Mouse (Mus musculus) cerebellum, postnatal 4 days (tissue): ENCODE results near the gene Zc3hav1.
"Not testable (repeated sequence)": the region's sequence is repeated elsewhere in the genome, so short reads cannot be mapped to it uniquely, and the experiment has no call there.

Experiments used
- DNase-seq, 2 experiments: peaks; one replicate each; pipeline ENCODE4 v3.0.0; 2022; ENCODE audit warnings: low spot score in 2 of 2, mixed read lengths in 1 of 2

Gene Zc3hav1

DNA sequence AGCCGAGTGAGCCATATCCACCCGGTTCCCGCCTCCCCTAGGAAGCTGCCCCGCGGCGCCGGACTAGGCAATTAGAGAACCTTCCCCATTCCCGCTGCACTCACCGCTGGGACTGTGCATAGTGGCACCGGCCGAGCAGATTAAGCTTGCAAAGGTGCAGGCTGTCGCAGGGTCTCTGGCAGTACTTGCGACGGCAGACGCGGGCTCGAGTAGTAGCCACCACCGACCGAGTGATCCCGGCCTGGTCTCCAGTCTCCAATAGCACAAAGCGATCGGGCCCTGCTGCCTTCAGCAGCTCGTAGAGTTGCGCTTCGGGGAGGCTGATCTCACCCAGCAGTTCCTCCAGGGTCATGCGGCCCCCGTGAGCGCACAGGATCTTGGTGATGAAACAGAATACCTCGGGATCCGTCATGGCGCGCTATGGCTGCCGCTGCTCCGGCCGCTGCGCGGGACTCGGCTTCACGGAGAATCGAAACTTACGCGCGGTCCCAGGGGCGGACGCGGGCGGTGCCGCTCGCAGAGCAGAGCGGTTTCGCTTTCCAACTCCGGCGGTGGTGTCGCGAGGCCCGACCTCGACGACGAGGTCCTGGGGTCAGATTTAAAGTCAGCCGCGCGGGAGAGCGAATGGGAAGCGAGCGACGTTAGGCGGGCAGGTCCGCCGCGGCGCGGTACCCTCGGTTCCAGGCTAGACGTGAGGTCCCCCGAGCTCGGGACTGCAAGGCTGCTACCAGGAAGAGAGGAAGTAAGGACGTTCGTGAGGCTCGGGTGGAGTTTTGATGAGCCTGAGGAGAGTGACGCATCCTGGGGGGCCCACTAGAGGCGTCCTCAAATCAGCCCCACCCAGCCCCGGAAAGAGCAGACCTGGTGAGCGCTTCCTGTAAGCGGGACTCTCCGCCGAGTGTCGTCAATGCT is at the start of gene Zc3hav1:
Gene Zc3hav1 (minus strand): TSS at position 793 of the 912 bp plus-strand sequence.
- peak in 1 of 2 experiments; percentile 23 for DNase-seq

- DNase-seq: no peak
These were observed 35.3 kb upstream of the Zc3hav1 start for GRCm38 (mm10) chr6:38389671-38390070.

- peak; percentile 77 to 89 for DNase-seq
These were observed 26.8 kb upstream of the Zc3hav1 start, which contains the start of gene Ttc26 for GRCm38 (mm10) chr6:38381129-38381771. Gene Ttc26 (plus strand): TSS chr6:38381469.

- no peak for DNase-seq
These were observed 26.3 kb upstream of the Zc3hav1 start for GRCm38 (mm10) chr6:38380764-38381128.

DNA sequence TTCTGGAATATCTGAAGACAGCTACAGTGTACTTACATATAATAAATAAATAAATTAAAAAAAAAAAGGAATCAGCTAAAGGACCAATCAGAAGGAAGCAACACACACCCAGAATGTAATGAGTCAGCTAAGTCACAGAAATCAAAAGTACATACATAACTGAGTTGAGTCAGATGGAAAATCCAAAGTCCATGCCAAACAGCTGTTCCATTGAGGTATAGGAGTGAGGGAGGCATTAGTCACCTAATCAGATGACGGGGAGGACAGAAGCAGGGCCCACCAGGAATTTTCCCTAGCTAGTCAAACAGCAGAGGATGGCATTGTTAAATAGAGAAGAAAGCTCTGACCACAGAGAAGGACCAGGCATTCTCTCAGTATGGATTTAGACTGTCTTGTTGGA is 19.9 kb upstream of the Zc3hav1 start:
- no peak for DNase-seq

DNA sequence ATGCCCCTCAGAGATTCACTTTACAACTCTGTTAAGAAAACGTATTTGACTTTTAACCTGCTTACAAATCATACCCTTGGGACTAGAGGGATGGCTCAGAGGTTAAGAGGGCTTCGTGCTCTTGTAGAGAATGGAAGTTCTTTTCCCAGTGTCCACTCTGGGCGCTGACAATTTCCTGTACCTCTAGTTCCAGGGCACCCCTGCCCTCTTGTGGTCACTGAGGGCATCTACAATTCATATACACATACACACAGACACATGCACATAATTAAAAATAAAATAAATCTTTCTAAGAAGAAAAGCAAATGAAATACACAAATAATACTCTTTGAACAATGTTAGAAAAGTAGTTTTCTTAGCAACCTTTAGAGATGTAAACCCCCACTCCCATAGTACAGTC is 15.5 kb upstream of the Zc3hav1 start:
- DNase-seq: no peak

- DNase-seq: no peak
These were observed 9.7 kb upstream of the Zc3hav1 start for GRCm38 (mm10) chr6:38364121-38364520.

- DNase-seq: no peak
These were observed 9.0 kb upstream of the Zc3hav1 start for GRCm38 (mm10) chr6:38363370-38363769.

DNA sequence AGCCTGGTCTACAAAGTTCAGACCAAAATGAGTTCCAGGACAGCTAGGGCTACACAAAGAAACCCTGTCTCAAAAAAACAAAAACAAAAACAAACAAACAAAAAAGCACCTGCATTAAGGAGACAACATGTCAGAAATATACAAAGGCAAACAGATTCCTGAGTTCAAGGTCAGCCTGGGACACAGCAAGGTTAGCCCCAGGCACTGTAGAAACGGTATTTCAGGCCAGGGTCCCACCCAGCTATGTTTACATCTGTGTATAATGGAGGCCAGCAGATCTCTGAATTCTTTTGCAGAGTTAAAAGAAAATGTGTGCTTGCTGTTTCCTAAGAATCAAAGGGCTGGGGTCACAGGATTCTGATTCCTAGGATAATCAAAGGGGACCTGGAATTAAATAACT is 7.5 kb upstream of the Zc3hav1 start:
- DNase-seq: no peak

GRCm38 (mm10) chr6:38361065-38361464 is 6.7 kb upstream of the Zc3hav1 start:
- DNase-seq: no peak

GRCm38 (mm10) chr6:38359736-38360499 is 5.5 kb upstream of the Zc3hav1 start:
- no peak for DNase-seq

DNA sequence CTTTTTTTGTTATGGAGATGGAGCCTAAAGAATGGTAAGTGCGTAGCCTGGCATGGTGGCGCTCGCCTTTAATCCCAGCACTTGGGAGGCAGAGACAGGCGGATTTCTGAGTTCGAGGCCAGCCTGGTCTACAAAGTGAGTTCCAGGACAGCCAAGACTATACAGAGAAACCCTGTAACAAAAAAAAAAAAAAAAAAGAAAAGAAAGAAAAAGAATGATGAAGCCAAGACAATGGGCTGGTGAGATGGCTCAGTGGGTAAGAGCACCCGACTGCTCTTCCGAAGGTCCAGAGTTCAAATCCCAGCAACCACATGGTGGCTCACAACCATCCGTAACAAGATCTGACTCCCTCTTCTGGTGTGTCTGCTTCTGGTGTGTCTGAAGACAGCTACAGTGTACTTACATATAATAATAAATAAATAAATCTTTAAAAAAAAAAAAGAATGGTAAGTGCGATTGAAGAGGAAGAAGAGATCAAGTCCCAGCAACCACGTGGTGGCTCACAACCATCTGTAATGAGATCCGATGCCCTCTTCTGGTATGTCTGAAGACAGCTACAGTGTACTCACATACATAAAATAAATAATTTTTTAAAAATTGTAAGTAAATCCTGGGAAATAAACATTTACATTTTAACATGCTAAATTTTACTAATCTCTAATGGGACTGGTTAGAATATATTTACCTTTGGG is 4.8 kb upstream of the Zc3hav1 start:
- DNase-seq: not testable (repeated sequence)

- DNase-seq: no peak
These were observed 4.0 kb upstream of the Zc3hav1 start for GRCm38 (mm10) chr6:38358253-38359027.

- DNase-seq: no peak
These were observed 3.3 kb upstream of the Zc3hav1 start for GRCm38 (mm10) chr6:38357603-38358252.

DNA sequence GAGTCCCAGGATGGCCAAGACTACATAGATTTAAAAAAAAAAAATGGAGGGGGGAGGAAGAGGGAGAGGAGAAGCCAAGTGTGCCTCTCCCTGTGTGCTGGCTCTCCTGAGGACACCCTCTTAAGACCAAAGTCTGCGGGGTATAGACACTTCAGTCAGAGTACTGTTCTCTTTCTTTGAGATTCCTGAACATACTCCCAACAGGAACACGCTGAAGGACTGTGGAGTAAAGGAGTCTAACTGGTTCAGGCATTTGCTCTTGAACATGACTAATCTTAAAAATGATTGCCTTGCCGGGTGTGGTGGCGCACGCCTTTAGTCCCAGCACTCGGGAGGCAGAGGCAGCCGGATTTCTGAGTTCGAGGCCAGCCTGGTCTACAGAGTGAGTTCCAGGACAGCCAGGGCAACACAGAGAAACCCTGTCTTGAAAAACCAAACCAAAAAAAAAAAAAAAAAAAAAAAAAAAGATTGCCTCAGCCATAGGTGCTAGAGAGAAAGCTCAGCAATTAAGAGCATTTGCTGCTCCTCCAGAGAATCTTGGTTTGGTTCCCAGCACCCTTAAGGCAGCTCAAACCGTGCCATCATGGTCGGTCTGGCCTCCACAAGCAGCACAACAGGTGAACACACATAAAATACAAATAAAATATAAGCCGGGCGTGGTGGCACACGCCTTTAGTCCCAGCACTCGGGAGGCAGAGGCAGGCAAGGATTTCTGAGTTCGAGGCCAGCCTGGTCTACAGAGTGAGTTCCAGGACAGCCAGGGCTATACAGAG is 2.4 kb upstream of the Zc3hav1 start:
- not testable (repeated sequence) for DNase-seq

- DNase-seq: no peak
These were observed 1.5 kb upstream of the Zc3hav1 start for GRCm38 (mm10) chr6:38355862-38356261.

DNA sequence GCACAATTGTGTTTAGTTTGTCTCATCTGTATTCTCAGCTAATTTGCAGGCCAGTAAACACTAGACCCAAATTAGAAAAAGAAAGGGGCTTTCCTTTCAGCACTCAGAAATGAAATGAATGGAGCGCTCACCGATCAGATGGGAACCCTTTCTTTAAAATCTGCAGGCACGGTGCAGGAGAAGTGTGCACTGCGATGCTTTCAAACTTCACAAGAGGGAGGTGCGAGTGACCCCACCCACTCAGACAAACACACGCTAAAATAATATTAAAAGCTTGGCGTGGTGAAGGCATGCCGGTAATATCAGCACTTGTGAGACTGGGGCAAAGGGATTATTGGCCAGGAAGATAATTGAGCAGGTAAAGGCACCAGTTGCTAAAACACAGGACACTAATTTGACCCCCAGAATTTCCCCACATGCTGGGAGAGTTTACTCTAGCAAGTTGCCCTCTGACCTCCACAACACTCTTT is 986 bp upstream of the Zc3hav1 start:
- no peak for DNase-seq

DNA sequence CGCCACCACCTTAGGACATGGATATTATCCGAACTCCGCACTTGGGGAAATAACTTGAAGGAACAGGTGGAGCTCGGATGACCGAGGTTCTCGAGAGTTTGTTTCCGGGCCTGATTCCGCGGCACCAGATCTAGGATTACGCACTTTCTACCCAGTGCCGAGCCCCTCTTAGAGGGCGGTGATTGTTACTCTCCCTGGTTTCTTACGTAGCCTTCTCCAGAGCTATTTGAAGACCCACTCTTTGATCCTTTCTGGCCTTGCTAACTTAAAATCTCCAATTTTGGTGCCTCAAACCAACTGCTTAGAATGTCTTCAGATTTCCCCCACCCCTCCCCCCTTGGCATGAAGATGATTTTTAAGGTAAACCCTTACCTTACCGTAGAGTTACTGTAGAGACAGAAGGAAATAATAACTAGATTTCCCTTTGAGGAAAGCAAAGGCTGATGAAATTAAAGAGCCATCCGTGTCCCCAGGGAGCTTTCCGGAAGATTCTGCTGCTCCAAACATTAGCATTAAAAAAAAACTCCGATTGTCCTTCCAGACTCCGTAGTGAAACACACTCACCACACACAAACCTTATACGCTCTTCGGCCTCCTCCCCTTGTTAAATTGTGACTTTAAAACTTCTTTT is 435 bp upstream of the Zc3hav1 start:
- no peak for DNase-seq

DNA sequence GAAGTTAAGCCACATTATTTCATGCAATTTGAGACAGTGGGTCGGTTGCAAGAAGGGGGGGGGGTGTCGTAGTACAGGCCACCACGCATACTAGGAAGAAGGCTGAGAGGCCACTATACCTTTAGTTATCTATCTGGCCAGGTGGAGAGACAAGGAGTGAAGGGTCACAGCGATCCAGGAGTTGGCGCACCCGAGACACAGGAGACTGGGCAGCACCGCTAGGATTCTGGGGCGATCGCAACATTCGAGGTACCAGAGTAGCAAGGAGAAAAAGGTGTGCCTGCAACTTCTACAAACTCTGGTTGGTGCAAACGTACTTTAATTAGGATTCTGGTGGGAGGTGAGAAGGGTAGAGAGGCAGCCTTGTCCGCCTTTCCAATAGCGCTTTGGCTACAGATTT is 1.2 kb downstream of the Zc3hav1 start:
- no peak for DNase-seq
